Mouse (Mus musculus): ENCODE data around the gene Capn10. TPM values are rescaled to one million over a fixed set of nuclear protein-coding genes. Genes with fewer than 3 reads are reported as not detected.
"Not testable (repeated sequence)": the region's sequence is repeated elsewhere in the genome, so short reads cannot be mapped to it uniquely, and the experiment has no call there.

Capn10 gene
- polyA plus RNA-seq, 1 experiment from 2014 or later: 22.4 TPM

DNA sequence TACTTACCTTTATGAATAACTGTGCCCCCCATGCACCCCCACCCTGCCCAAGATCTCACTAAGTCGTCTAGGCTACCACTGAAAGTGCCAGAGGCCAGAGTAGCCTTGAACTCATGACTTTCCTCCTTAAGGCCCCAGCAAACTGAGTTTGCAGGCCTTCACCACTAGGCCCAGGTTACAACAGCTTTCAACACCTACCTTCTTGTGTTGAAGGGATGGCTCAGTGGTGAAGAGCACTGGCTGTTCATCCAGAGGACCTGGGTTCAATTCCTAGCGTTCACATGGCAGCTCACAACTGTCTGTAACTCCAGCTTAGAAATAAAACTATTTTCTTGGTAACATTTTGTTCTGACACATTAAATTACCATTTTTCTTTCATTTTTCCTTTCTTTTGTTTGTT, 19.5 kb downstream of the Capn10 start:
- no peaks in the 10 kb centered on the region for H3K36me3 ChIP-seq (ENCODE audit: control insufficient read depth, insufficient read depth)
- H3K27ac ChIP-seq (ENCODE audit: low read length): no peak overlapping the region
- H3K4me3 ChIP-seq (ENCODE audit: low read depth, low read length): no peak overlapping the region
- H3K27me3 ChIP-seq (ENCODE audit: control insufficient read depth, insufficient read depth, low read depth, low read length): no peaks in the 10 kb centered on the region
- 60% methylated on average over 2 of the region's 2 CpGs for WGBS (ENCODE audit: insufficient replicate concordance)
- no peaks in the 10 kb centered on the region for H3K9me3 ChIP-seq (replicated peaks; ENCODE audit: control insufficient read depth, low read length)
- H3K9ac ChIP-seq (ENCODE audit: low read depth, low read length): no peak overlapping the region
- H3K4me1 ChIP-seq (ENCODE audit: control insufficient read depth, low read depth, low read length): no peaks in the 10 kb centered on the region
- no peak for ATAC-seq (ENCODE audit: low read depth)
- H3K4me2 ChIP-seq (ENCODE audit: low read depth, low read length): no peak overlapping the region

GRCm38 (mm10) chr1:92956571-92957335, 22.6 kb downstream of the Capn10 start:
- not testable (repeated sequence) for H3K36me3 ChIP-seq (ENCODE audit: control insufficient read depth, insufficient read depth); ATAC-seq (ENCODE audit: low read depth); H3K27ac ChIP-seq (ENCODE audit: low read length); H3K9me3 ChIP-seq (replicated peaks; ENCODE audit: control insufficient read depth, low read length); H3K9ac ChIP-seq (ENCODE audit: low read depth, low read length); H3K4me3 ChIP-seq (ENCODE audit: low read depth, low read length); H3K27me3 ChIP-seq (ENCODE audit: control insufficient read depth, insufficient read depth, low read depth, low read length); H3K4me1 ChIP-seq (ENCODE audit: control insufficient read depth, low read depth, low read length)
- WGBS (ENCODE audit: insufficient replicate concordance): 1% methylated on average over 11 of the region's 11 CpGs
- peak overlapping the region; percentile 37; the same call in 1 of the 2 replicates for H3K4me2 ChIP-seq (ENCODE audit: low read depth, low read length)

GRCm38 (mm10) chr1:92958999-92959398, 24.8 kb downstream of the Capn10 start:
- no peak overlapping the region for H3K27ac ChIP-seq (ENCODE audit: low read length)
- no peaks in the 10 kb centered on the region for H3K4me1 ChIP-seq (ENCODE audit: control insufficient read depth, low read depth, low read length)

GRCm38 (mm10) chr1:92970791-92971190, 36.6 kb downstream of the Capn10 start:
- WGBS (ENCODE audit: insufficient replicate concordance): 58% methylated on average over 6 of the region's 6 CpGs
- not testable (repeated sequence) for H3K4me3 ChIP-seq (ENCODE audit: low read depth, low read length); H3K4me2 ChIP-seq (ENCODE audit: low read depth, low read length); H3K4me1 ChIP-seq (ENCODE audit: control insufficient read depth, low read depth, low read length); H3K27me3 ChIP-seq (ENCODE audit: control insufficient read depth, insufficient read depth, low read depth, low read length); H3K9me3 ChIP-seq (replicated peaks; ENCODE audit: control insufficient read depth, low read length); H3K9ac ChIP-seq (ENCODE audit: low read depth, low read length); H3K36me3 ChIP-seq (ENCODE audit: control insufficient read depth, insufficient read depth); H3K27ac ChIP-seq (ENCODE audit: low read length); ATAC-seq (ENCODE audit: low read depth)

More at GRCm38 (mm10) chr1:92958999-92959398, 24.8 kb downstream of the Capn10 start:
- Histone ChIP-seq H3K27me3 (ENCODE audit: control insufficient read depth, insufficient read depth, low read depth, low read length) (no peaks in the 10 kb centered on the region), H3K9me3 (replicated peaks; ENCODE audit: control insufficient read depth, low read length) (no peaks in the 10 kb centered on the region), H3K4me3 (ENCODE audit: low read depth, low read length) (no peak overlapping the region), H3K4me2 (ENCODE audit: low read depth, low read length) (no peak overlapping the region), H3K9ac (ENCODE audit: low read depth, low read length) (no peak overlapping the region), H3K36me3 (ENCODE audit: control insufficient read depth, insufficient read depth) (no peaks in the 10 kb centered on the region)
- 70% methylated on average over 1 of the region's 1 CpGs for WGBS (ENCODE audit: insufficient replicate concordance)
- ATAC-seq (ENCODE audit: low read depth): no peak

GRCm38 (mm10) chr1:92971879-92972795, 38.0 kb downstream of the Capn10 start:
- ATAC-seq (ENCODE audit: low read depth): no peak
- Histone ChIP-seq H3K27me3 (ENCODE audit: control insufficient read depth, insufficient read depth, low read depth, low read length) (no peaks in the 10 kb centered on the region), H3K4me2 (ENCODE audit: low read depth, low read length) (no peak overlapping the region), H3K4me3 (ENCODE audit: low read depth, low read length) (no peak overlapping the region), H3K4me1 (ENCODE audit: control insufficient read depth, low read depth, low read length) (no peaks in the 10 kb centered on the region), H3K27ac (ENCODE audit: low read length) (no peak overlapping the region), H3K9ac (ENCODE audit: low read depth, low read length) (no peak overlapping the region), H3K9me3 (replicated peaks; ENCODE audit: control insufficient read depth, low read length) (no peaks in the 10 kb centered on the region), H3K36me3 (ENCODE audit: control insufficient read depth, insufficient read depth) (no peaks in the 10 kb centered on the region)
- 41% methylated on average over 7 of the region's 7 CpGs for WGBS (ENCODE audit: insufficient replicate concordance)

GRCm38 (mm10) chr1:92972854-92973253, 38.7 kb downstream of the Capn10 start:
- no peak overlapping the region for H3K27ac ChIP-seq (ENCODE audit: low read length)
- H3K9ac ChIP-seq (ENCODE audit: low read depth, low read length): no peak overlapping the region
- no peaks in the 10 kb centered on the region for H3K4me1 ChIP-seq (ENCODE audit: control insufficient read depth, low read depth, low read length)
- no peaks in the 10 kb centered on the region for H3K36me3 ChIP-seq (ENCODE audit: control insufficient read depth, insufficient read depth)
- no peak overlapping the region for H3K4me2 ChIP-seq (ENCODE audit: low read depth, low read length)
- no peak overlapping the region for H3K4me3 ChIP-seq (ENCODE audit: low read depth, low read length)
- H3K9me3 ChIP-seq (replicated peaks; ENCODE audit: control insufficient read depth, low read length): no peaks in the 10 kb centered on the region
- 6% methylated on average over 1 of the region's 1 CpGs for WGBS (ENCODE audit: insufficient replicate concordance)
- H3K27me3 ChIP-seq (ENCODE audit: control insufficient read depth, insufficient read depth, low read depth, low read length): no peaks in the 10 kb centered on the region
- peak; percentile 35; the same call in 1 of the 2 replicates for ATAC-seq (ENCODE audit: low read depth)

- Histone ChIP-seq H3K9ac (ENCODE audit: low read depth, low read length) (no peak overlapping the region), H3K9me3 (replicated peaks; ENCODE audit: control insufficient read depth, low read length) (no peaks in the 10 kb centered on the region), H3K36me3 (ENCODE audit: control insufficient read depth, insufficient read depth) (no peaks in the 10 kb centered on the region), H3K27me3 (ENCODE audit: control insufficient read depth, insufficient read depth, low read depth, low read length) (no peaks in the 10 kb centered on the region), H3K4me3 (ENCODE audit: low read depth, low read length) (no peak overlapping the region), H3K4me2 (ENCODE audit: low read depth, low read length) (no peak overlapping the region), H3K4me1 (ENCODE audit: control insufficient read depth, low read depth, low read length) (no peaks in the 10 kb centered on the region), H3K27ac (ENCODE audit: low read length) (0 out of 2 replicates have a peak overlapping the region, but pooled peaks have one; percentile 10)
- no peak for ATAC-seq (ENCODE audit: low read depth)
- WGBS (ENCODE audit: insufficient replicate concordance): 45% methylated on average over 6 of the region's 6 CpGs
These were observed 42.0 kb downstream of the Capn10 start for GRCm38 (mm10) chr1:92976141-92976566.

DNA sequence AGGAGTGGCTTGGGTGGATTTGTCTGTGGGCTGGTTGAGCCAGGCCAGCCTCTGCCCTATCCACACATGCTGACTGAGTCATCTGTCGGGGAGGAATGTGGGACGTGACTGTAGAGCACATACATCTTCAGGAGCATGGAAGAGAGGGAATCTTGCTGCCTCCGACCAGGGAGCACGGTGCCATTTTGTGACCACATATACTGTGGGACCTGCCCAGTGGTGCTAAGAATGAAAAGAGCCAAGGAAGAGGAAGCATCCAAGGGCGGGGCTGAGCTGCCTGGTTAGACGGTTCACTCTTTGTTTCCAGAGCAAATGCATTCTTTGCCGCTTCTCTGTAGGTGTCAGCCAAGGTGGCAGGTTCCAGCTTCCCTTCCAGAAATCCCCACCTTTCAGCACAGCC, 44.5 kb downstream of the Capn10 start:
- Histone ChIP-seq H3K4me3 (ENCODE audit: low read depth, low read length) (no peak overlapping the region), H3K27me3 (ENCODE audit: control insufficient read depth, insufficient read depth, low read depth, low read length) (no peaks in the 10 kb centered on the region), H3K4me1 (ENCODE audit: control insufficient read depth, low read depth, low read length) (no peaks in the 10 kb centered on the region), H3K9me3 (replicated peaks; ENCODE audit: control insufficient read depth, low read length) (no peaks in the 10 kb centered on the region), H3K4me2 (ENCODE audit: low read depth, low read length) (no peak overlapping the region), H3K36me3 (ENCODE audit: control insufficient read depth, insufficient read depth) (no peaks in the 10 kb centered on the region), H3K9ac (ENCODE audit: low read depth, low read length) (no peak overlapping the region), H3K27ac (ENCODE audit: low read length) (no peak overlapping the region)
- no peak for ATAC-seq (ENCODE audit: low read depth)
- 50% methylated on average over 7 of the region's 7 CpGs for WGBS (ENCODE audit: insufficient replicate concordance)
